Mouse (Mus musculus) ovary, adult 10 weeks (tissue): ENCODE data around the gene Igfbp1. TPM values are rescaled to one million over a fixed set of nuclear protein-coding genes. Genes with fewer than 3 reads are reported as not detected.

Experiments used
- polyA plus RNA-seq: library from polyadenylated mRNA; stranded (reverse); fragments of 350-450 nt; fragmentation: Illumina TruSeq; extraction: RNeasy Lipid Tissue Mini Kit (QIAGEN cat#74804); gene quantifications from one replicate; pipeline ENCODE4 v1.2.3, GENCODE M21; 2014

The Igfbp1 gene
- polyA plus RNA-seq = 0.51 TPM

DNA sequence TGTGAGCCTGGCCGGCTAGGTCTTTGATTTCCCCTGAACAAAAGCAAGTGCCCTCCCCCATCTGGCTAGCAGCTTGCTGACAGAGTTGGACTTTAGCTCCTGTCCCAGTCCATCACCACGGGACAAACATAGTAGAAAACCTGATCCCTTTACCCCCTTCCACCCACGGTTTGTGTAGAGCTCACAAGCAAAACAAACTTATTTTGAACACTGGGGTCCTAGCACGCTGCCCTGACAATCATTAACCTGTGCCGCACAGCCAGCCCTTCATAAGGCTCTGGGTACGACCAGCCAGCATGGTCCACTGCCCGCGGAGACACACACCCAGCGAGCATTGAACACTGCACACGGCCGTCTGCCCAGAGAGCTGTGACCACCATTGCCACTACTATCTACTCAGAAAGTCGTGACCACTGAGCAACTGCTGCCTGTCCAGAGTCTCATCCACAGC is at the start of gene Igfbp1:
Igfbp1 (plus strand) TSS at position 292 of the 451 bp plus-strand sequence.

DNA sequence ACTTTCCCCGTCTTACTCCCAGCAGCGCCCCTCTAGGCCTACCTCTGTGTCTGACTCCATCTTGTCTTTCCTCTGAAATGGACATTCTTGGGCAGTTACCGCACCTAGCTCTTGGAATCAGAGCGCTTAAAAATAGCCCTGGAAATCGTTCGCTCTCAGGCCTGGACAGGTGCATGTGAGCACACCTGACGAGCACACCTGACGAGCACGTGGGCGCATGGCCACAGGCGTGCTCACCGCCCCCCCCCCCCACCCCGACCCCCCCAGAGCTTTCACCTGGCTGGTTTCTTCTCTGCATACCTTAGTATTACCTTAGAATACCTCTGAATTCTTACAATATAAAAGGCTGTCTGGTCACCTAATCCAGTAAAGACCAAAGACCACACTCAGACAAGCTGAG is 9.1 kb upstream of the Igfbp1 start, which contains the start of gene Gm11985:
Gm11985 (minus strand) TSS at position 101 of the 400 bp plus-strand sequence.

DNA sequence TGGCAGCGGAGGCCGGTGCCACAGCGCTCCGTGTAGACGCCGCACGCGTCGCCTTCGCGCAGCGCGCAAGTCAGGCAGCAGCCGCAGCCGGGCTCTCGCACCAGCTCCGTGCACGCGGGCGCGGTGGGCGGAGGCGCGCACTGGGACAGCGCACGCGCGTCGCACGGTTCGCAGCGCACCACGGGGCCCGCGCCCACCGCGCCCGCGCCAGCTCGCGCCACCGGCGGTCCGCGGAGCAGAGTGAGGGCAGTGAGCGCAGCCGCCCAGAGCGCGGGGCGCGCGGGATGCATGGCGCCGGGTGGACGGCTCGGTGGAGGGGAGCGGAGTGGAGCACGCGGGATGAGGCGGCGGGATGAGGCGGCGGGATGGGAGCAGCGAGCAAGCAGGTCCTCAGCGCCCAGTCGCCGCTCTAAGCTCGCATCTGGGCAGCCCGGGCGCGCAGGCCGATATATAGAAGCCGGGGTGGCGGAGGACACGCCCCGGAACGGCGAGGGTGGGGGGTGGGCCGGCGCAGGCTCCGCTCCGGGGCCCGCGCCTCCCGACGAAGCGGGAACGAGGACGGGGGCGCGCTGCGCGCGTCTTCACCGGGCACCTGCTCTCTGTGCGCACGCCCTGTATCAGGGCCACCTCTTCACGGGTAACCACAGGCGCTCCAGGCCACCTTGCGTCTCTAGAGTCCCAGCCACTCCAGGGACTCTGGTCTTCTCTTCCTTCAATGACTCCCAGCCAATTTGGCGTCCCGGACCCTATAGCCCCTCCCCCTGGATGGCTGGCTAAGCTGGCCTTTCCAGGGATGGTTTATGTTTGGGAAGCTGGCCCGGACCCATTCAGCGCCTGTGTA is 16.1 kb downstream of the Igfbp1 start, which contains the start of gene Igfbp3:
Igfbp3 (minus strand) TSS at position 423 of the 841 bp plus-strand sequence.

Other genes starting within 250 kb of the Igfbp1 start
- gene Adcy1, start 134.3 kb upstream of the Igfbp1 start, polyA plus RNA-seq = 0.26 TPM
- gene Gm11985, start 9.2 kb upstream of the Igfbp1 start, polyA plus RNA-seq = 0.83 TPM
- gene Igfbp3, start 16.1 kb downstream of the Igfbp1 start, polyA plus RNA-seq = 72.5 TPM